Mouse (Mus musculus) limb, embryonic 14.5 days (tissue): ENCODE data around the gene Smco4. TPM values are rescaled to one million over a fixed set of nuclear protein-coding genes. Genes with fewer than 3 reads are reported as not detected.

Experiments
- ATAC-seq: fragments of 200-750 bp; cut with Nextera tagmentation; 2 replicates; pipeline ENCODE4 v1.8.0; 2017; ENCODE audit warnings: low read depth, moderate number of reproducible peaks, moderate TSS enrichment; ENCODE audit not compliant: low FRiP score
- DNase-seq: peaks from one replicate; pipeline ENCODE4 v3.0.0-alpha.2; 2015; ENCODE audit warnings: low spot score
- H3K27ac ChIP-seq: fragments of 300-500 bp; sonication (generic); replicated peaks from 2 replicates; pipeline ENCODE4 v1.5.1; 2014; ENCODE audit warnings: low read depth, mild to moderate bottlenecking, low read length, moderate library complexity, mixed read lengths
- H3K27me3 ChIP-seq: fragments of 300-500 bp; sonication (generic); 2 replicates; pipeline ENCODE4 v1.6.1; 2014; ENCODE audit warnings: low read length, mixed read lengths; ENCODE audit not compliant: control insufficient read depth, insufficient read depth
- H3K36me3 ChIP-seq: fragments of 300-500 bp; sonication (generic); 2 replicates; pipeline ENCODE4 v1.6.1; 2014; ENCODE audit warnings: mild to moderate bottlenecking, low read length, moderate library complexity, mixed read lengths; ENCODE audit not compliant: control insufficient read depth, insufficient read depth
- H3K4me1 ChIP-seq: fragments of 300-500 bp; sonication (generic); 2 replicates; pipeline ENCODE4 v1.6.1; 2014; ENCODE audit warnings: antibody characterized with exemption, low read length, mixed read lengths; ENCODE audit not compliant: control insufficient read depth, insufficient read depth
- H3K4me2 ChIP-seq: fragments of 300-500 bp; sonication (generic); replicated peaks from 2 replicates; pipeline ENCODE4 v1.6.1; 2014; ENCODE audit warnings: low read depth, mild to moderate bottlenecking, low read length, moderate library complexity; ENCODE audit not compliant: severe bottlenecking
- H3K4me3 ChIP-seq: fragments of 300-500 bp; sonication (generic); replicated peaks from 2 replicates; pipeline ENCODE4 v1.5.1; 2014; ENCODE audit warnings: low read length
- H3K9ac ChIP-seq: fragments of 300-500 bp; sonication (generic); 2 replicates; pipeline ENCODE4 v1.6.1; 2014; ENCODE audit warnings: mild to moderate bottlenecking, low read depth, low read length, moderate library complexity; ENCODE audit not compliant: severe bottlenecking
- H3K9me3 ChIP-seq: fragments of 300-500 bp; sonication (generic); 2 replicates; pipeline ENCODE4 v1.6.1; 2016; ENCODE audit warnings: low read length; ENCODE audit not compliant: control insufficient read depth
- POLR2A ChIP-seq: fragments of 200-500 bp; IDR thresholded peaks from 2 replicates; pipeline ENCODE4 v1.8.0; 2012; ENCODE audit warnings: inconsistent platforms, mild to moderate bottlenecking, moderate library complexity, borderline replicate concordance; ENCODE audit not compliant: insufficient read depth, insufficient read length; ENCODE audit errors: extremely low read depth
- WGBS: fragments of 180-500 bp; shearing (Covaris S2); extraction: QIAGEN DNeasy Blood & Tissue Kit; methylation state at CpG from one replicate; pipeline ENCODE4 v1.1.7; 2014; 5-methylcytosine and 5-hydroxymethylcytosine counted together
- polyA plus RNA-seq, 2 experiments: library from polyadenylated mRNA; depleted of rRNA in 1 of 2; stranded (reverse) in 1 of 2; unstranded in 1 of 2; fragments of >200 nt; fragmentation: Nextera tagmentation in 1 of 2; extraction: Ambion mirVana in 1 of 2; gene quantifications; 2 replicates each; pipeline versions ENCODE4 v1.2.1 to v1.2.3; 2012 to 2014

The Smco4 gene
- polyA plus RNA-seq, 2 experiments = 6.9 to 24.5 TPM

DNA sequence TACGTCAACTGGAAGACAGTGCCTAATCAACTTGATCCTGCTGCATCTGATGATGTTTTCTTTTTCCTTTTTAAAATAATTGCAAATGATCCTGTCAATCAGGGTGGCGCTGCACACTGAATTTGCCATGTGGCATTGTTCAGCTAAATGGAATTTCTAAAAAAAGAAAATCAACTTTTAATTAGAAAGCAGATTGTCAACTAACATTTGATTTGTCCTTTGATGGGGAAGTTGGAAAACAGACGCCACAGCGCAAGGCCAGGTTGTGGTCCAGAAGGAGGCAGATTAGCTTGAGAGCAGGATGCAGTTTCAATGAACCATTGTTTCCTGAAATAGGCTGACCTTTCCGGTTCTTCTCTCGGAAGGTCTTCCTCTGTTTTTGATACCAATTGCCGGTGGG is 33.3 kb downstream of the Smco4 start:
- Histone ChIP-seq H3K9me3 (no peaks in the 10 kb centered on the region), H3K4me2 (no peak overlapping the region), H3K4me3 (no peak overlapping the region), H3K9ac (no peak overlapping the region), H3K36me3 (no peaks in the 10 kb centered on the region), H3K27me3 (no peaks in the 10 kb centered on the region), H3K4me1 (peaks cover 32% of the 10 kb centered on the region), H3K27ac (no peak overlapping the region)
- TF ChIP-seq POLR2A = no peak
- 83% methylated on average over 7 of the region's 7 CpGs for WGBS
- ATAC-seq (no peak), DNase-seq (no peak)

- Histone ChIP-seq H3K4me2 (no peak overlapping the region), H3K9me3 (no peaks in the 10 kb centered on the region), H3K4me1 (peaks cover 31% of the 10 kb centered on the region), H3K27ac (no peak overlapping the region), H3K27me3 (no peaks in the 10 kb centered on the region), H3K4me3 (no peak overlapping the region), H3K9ac (no peak overlapping the region), H3K36me3 (no peaks in the 10 kb centered on the region)
- no peak for TF ChIP-seq POLR2A
- DNase-seq (no peak), ATAC-seq (no peak)
- WGBS = 78% methylated on average over 6 of the region's 6 CpGs
These were observed 34.6 kb downstream of the Smco4 start for GRCm38 (mm10) chr9:15527846-15528245.

GRCm38 (mm10) chr9:15528368-15528767 is 35.1 kb downstream of the Smco4 start:
- Histone ChIP-seq H3K9ac (no peak overlapping the region), H3K9me3 (no peaks in the 10 kb centered on the region), H3K4me2 (no peak overlapping the region), H3K4me3 (no peak overlapping the region), H3K27me3 (no peaks in the 10 kb centered on the region), H3K4me1 (peaks cover 26% of the 10 kb centered on the region), H3K36me3 (no peaks in the 10 kb centered on the region), H3K27ac (no peak overlapping the region)
- no peak for TF ChIP-seq POLR2A
- no peak for ATAC-seq
- 77% methylated on average over 7 of the region's 7 CpGs for WGBS
- no peak for DNase-seq

GRCm38 (mm10) chr9:15529275-15529964 is 36.2 kb downstream of the Smco4 start:
- Histone ChIP-seq H3K4me3 (no peak overlapping the region), H3K4me1 (peaks cover 20% of the 10 kb centered on the region), H3K36me3 (no peaks in the 10 kb centered on the region), H3K4me2 (no peak overlapping the region), H3K9ac (no peak overlapping the region; the same call in 1 of the 2 replicates), H3K27me3 (no peaks in the 10 kb centered on the region), H3K9me3 (no peaks in the 10 kb centered on the region), H3K27ac (no peak overlapping the region)
- 47% methylated on average over 8 of the region's 8 CpGs for WGBS
- no peak for TF ChIP-seq POLR2A
- DNase-seq = no peak
- ATAC-seq = no peak

DNA sequence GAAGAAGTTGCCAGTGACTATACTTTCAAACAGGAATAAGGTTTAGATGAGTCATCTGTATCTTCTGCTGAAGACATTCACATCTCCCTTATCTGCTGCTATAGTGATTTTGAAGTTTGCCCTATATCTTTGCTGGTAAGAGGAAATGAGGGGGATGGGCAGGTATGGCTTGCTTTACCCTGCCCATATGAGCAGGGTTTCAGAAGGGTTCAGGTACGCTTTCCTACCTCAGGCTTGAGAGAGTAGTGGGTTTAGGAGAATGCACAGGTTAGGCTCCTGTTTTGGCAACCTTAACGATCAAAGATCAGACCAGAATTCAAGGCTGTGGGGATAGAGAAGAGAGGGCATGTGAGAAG is 36.7 kb downstream of the Smco4 start:
- Histone ChIP-seq H3K4me2 (no peak overlapping the region), H3K36me3 (no peaks in the 10 kb centered on the region), H3K27me3 (no peaks in the 10 kb centered on the region), H3K9ac (no peak overlapping the region; the same call in 1 of the 2 replicates), H3K27ac (no peak overlapping the region), H3K4me3 (no peak overlapping the region), H3K9me3 (no peaks in the 10 kb centered on the region), H3K4me1 (peaks cover 20% of the 10 kb centered on the region)
- ATAC-seq (no peak), DNase-seq (no peak)
- WGBS = 87% methylated on average over 2 of the region's 2 CpGs
- TF ChIP-seq POLR2A = no peak
